Mouse (Mus musculus): ENCODE results near the gene Gm5483. TPM values are rescaled to one million over a fixed set of nuclear protein-coding genes. Genes with fewer than 3 reads are reported as not detected.

Gene Gm5483
- polyA plus RNA-seq, 1 experiment from 2014 or later = not detected

Other genes starting within 250 kb of the Gm5483 start
- 2.1 and 2.3 TPM in 2 replicates for gene Parp9, start 245.7 kb upstream of the Gm5483 start, polyA plus RNA-seq (2016; fragmentation: Nextera tagmentation; extraction: Ambion mirVana)
- 2.8 and 2.9 TPM in 2 replicates for gene Dtx3l, start 245.1 kb upstream of the Gm5483 start, polyA plus RNA-seq (2016; fragmentation: Nextera tagmentation; extraction: Ambion mirVana)
- 76.4 and 77.0 TPM in 2 replicates for gene Kpna1, start 205.5 kb upstream of the Gm5483 start, polyA plus RNA-seq (2016; fragmentation: Nextera tagmentation; extraction: Ambion mirVana)
- 8.8 and 10.6 TPM in 2 replicates for gene Wdr5b, start 143.0 kb upstream of the Gm5483 start, polyA plus RNA-seq (2016; fragmentation: Nextera tagmentation; extraction: Ambion mirVana)
- 277 and 355 TPM in 2 replicates for gene Fam162a, start 112.6 kb upstream of the Gm5483 start, polyA plus RNA-seq (2016; fragmentation: Nextera tagmentation; extraction: Ambion mirVana)
- 79.9 and 103 TPM in 2 replicates for gene Ccdc58, start 112.5 kb upstream of the Gm5483 start, polyA plus RNA-seq (2016; fragmentation: Nextera tagmentation; extraction: Ambion mirVana)
- 0.10 TPM in 1 of 2 replicates, not detected in the other for gene Csta1, start 53.0 kb upstream of the Gm5483 start, polyA plus RNA-seq (2016; fragmentation: Nextera tagmentation; extraction: Ambion mirVana)
- gene Stfa2l1, start 27.4 kb upstream of the Gm5483 start, polyA plus RNA-seq (2016; fragmentation: Nextera tagmentation; extraction: Ambion mirVana) = not detected in 2 replicates
- not detected in 2 replicates for gene Gm5416, start 26.2 kb downstream of the Gm5483 start, polyA plus RNA-seq (2016; fragmentation: Nextera tagmentation; extraction: Ambion mirVana)
- not detected in 2 replicates for gene 2010005H15Rik, start 37.3 kb downstream of the Gm5483 start, polyA plus RNA-seq (2016; fragmentation: Nextera tagmentation; extraction: Ambion mirVana)
- 0.32 and 0.86 TPM in 2 replicates for gene Stfa1, start 92.7 kb downstream of the Gm5483 start, polyA plus RNA-seq (2016; fragmentation: Nextera tagmentation; extraction: Ambion mirVana)
- not detected in 2 replicates for gene BC117090, start 150.1 kb downstream of the Gm5483 start, polyA plus RNA-seq (2016; fragmentation: Nextera tagmentation; extraction: Ambion mirVana)
- gene BC100530, start 183.5 kb downstream of the Gm5483 start, polyA plus RNA-seq (2016; fragmentation: Nextera tagmentation; extraction: Ambion mirVana) = 0.30 TPM in 1 of 2 replicates, not detected in the other
- gene Stfa2, start 224.2 kb downstream of the Gm5483 start, polyA plus RNA-seq (2016; fragmentation: Nextera tagmentation; extraction: Ambion mirVana) = not detected in 2 replicates